Mouse (Mus musculus) CD4-positive, CD25-positive, alpha-beta regulatory T cell, adult 2 months (primary cell): ENCODE data around the gene Slc39a3.
A peak's percentile ranks its signal among the peaks of the same experiment; 100 is the strongest.
"Not testable (repeated sequence)": the region's sequence is repeated elsewhere in the genome, so short reads cannot be mapped to it uniquely, and the experiment has no call there.

ENCODE experiments used
- DNase-seq: peaks from one replicate; pipeline ENCODE4 v3.0.0-alpha.2; 2012; ENCODE audit warnings: low read depth, low spot score

Slc39a3 gene

DNA sequence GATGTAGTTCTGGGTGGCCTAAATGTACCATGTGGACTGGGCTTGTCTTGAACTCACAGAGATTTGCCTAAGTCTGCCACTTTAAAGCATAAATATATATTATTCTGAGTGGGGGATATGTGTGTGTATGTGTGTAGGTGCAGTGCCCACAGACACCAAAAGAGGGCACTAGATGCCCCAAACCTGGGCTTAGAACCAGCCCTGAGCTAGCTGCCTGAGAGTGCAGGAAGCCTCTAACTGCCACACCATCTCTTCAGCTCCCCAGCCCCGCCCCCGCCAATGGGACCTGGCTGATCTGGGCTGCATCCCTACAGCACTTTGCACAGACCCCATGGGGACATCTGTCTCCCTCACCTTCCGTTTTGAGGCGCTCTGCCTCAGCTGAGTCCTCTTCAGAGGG, 13.4 kb upstream of the Slc39a3 start:
- peak; percentile 49 for DNase-seq

DNA sequence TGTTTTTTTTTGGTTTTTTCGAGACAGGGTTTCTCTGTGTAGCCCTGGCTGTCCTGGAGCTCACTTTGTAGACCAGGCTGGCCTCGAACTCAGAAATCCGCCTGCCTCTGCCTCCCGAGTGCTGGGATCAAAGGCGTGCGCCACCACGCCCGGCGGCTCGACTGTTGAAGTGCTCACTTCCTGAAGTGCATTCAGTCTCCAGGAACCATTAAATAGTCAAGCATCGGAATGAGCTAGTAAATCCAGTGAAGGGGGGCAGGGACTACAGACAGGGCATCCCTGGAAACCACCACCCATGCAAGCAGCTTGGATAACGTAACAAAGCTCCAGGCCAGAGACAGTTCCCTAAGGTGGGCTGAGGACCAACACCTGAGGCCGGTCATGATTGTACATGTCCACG, 8.0 kb upstream of the Slc39a3 start:
- not testable (repeated sequence) for DNase-seq

DNA sequence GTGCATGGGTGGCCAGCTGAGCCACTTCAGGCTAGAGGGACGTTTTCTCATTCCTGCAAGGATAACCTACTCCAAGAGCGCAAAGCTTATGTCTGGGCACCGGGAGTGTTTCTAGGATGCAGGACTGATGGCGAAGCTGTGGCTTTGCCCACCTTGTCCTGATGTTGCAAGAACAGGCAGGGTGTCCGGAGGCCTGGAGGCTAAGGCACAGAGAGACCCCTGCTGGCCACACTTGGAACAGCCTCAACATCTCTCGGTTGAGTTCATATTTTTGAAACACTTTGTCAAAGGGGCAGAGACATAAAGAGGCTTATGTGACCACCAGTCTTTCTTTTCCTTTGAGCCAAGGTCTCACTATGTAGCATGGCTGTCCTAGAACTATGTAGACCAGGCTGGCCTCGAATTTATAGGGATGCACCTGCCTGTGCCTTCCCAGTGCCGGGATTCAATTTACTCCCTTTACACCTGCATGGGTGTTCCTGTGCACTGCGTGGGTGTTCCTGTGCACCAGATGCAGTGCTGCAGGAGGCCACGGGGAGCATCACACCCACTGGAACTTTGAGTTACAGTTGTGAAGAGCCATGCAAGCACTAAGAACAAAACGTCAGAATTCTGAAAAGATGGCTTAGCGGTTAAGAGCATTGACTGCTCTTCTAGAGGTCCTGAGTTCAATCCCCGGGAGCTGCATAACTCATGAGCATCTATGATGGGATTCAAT, 4.4 kb upstream of the Slc39a3 start:
- peak; percentile 85 for DNase-seq

DNA sequence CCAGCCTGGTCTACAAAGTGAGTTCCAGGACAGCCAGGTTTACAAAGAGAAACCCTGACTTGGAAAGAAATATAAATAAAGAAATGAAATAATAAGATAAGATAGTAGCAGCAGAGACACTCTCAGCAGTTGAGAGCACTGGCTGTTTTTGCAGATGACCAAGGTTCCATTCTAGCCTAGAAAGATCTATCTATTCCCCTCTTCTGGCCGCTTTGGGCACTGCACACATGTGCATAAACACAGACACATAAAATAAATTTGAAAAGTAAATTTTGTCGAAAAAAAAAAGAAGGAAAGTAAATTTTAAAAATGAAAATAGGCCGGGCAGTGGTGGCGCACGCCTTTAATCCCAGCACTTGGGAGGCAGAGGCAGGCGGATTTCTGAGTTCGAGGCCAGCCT, 975 bp downstream of the Slc39a3 start:
- DNase-seq, result peak; percentile 63

DNA sequence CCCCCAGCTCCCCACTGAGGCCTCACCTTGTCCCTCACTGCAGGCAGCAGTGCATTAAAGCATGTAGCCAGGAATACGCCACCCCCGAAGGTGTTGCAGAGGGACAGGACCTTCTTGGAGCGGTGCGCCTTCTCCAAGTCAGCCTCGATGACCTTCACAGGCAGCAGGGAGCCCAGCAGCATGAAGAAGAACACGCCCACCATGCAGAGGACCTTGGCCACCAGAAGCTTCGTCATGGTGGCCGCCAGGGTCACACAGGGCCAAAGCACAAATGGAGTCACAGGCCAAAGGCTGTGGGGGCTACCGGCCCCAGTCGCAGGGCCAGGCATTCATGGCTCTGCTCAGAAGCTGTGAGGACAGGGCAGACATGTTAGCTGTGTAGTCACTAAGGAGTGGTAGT, 3.6 kb downstream of the Slc39a3 start:
- no peak for DNase-seq

DNA sequence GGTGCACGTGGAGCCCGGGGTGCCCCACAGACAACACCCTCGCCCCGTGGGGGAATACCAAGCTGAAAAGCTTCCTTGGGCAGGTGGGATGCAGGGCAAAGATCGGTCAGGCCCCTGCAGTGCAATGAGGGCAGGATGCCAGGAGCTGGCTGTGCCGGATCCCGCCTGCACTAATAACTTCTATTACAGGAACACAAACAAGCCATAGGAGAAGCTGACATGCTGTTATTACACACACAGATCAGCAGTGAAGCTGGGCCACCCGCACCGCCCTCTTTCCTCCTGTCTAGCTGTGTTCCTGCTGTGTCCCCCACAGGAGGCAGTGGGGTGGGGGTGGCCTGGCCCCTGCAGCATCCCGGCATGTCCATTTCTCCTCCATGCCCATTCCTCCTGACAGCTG, 8.2 kb downstream of the Slc39a3 start:
- DNase-seq, result no peak

DNA sequence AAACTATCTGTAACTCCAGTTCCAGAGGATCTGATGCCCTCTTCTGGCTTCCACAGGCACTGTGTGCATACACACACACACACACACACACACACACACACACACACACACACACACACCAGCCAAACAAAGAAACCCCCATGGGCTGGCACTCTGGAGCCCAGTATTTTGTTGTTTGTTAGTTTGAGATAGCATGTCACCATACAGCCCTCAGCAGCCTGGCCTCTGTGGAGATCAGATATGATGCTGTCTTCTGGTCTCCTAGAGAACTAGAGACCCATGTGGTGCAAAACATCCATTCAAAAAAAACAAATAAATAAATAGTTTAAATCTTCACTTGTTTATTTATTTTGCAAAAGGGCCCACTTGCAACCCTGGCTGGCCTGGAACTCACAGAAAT, 9.0 kb downstream of the Slc39a3 start:
- no peak for DNase-seq

DNA sequence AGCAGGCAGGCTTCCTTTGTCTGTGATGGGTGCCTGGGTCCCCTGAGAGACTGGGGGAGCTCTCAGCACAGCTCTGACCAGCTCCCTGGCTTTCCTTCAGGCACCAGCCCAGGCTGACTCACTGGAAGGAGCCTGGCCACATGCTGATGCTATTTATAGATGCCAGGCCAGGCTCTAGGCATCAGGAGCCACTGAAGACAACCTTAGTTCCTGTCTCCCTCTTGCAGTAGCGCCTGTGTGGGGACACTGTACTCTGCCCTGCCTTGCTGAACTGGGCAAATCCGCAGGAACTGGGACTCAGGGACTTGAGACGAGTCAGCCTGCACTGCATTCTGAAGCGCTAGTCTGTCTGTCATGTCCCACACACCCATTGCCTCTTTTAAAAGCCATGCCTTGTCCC, 9.9 kb downstream of the Slc39a3 start:
- no peak for DNase-seq

DNA sequence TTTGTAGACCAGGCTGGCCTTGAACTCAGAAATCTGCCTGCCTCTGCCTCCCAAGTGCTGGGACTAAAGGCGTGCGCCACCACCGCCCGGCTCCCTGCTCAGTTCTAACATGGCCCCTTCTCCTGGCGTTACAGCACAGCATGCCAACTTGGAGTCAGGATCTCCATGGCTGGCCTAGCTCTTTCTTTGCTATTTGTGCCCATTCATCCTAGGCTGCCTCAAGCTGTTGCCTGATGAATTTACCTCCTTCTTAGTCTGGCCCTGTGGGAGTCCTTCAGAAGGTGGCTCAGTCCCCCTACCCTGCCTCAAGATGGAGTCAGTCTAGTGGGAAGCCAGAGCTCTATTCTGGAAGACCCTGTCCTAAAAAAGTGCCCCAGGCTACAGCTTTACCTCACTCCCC, 10.4 kb downstream of the Slc39a3 start:
- DNase-seq, result no peak

DNA sequence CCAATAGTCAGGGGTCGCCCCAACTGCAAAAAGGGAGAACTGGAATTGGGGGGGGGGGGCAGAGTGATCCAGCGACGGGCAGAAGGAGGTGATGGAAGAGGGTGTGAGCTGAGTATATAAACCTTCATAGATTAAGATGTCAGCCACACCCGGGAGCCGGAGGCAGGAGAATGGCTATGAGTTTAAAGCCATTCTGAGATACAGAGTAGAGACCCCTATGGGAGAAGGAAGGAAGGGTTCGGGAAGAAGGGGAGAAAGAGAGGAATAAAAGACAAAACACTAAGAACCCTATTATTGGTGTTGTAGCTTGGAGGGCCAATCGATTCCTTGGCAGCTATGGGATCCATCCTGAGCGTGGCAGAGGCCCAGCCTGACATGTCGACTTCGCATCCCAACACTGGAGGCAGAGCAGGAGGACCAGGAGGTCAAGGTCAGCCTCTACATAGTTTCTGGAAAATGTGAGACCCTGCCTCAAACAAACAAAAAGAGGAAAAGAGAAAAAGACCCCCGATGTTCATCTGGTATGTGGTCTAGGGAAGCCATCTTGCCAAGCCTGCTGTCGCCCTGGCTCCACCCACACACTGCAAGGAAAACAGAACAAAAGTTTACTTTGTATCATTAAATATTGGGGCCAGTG, 11.5 kb downstream of the Slc39a3 start, which contains the start of gene Diras1:
TSS of gene Diras1 (minus strand) at position 24 of the 637 bp plus-strand sequence.
- no peak for DNase-seq

DNA sequence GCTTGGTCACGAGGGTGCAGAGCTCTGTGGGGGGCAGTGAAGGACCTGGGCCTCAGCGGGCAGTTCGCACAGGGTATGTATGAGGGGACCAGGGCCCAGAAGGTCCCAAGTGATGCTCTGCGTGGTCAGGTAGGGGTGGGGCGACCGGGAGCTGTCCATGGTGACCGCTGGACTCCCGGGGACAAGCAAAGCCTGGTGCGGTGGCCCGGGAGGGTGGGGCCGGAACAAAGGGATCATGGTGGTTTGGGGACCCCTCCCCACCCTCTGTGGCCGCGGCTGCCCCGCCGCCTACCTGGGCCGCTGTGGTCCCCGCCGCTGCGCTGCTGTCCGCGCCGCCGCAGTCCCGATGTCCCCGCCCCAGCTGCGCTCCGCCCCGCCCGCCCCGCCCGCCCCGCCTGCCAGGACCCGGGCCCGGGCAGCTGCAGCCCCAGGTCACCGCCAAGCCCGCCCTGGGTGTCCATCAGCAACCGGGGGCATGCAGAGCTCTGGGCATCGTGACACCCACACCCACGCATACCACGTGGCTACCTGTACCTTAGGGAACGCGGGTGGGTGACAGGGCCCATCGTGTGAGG, 12.1 kb downstream of the Slc39a3 start:
- no peak for DNase-seq

DNA sequence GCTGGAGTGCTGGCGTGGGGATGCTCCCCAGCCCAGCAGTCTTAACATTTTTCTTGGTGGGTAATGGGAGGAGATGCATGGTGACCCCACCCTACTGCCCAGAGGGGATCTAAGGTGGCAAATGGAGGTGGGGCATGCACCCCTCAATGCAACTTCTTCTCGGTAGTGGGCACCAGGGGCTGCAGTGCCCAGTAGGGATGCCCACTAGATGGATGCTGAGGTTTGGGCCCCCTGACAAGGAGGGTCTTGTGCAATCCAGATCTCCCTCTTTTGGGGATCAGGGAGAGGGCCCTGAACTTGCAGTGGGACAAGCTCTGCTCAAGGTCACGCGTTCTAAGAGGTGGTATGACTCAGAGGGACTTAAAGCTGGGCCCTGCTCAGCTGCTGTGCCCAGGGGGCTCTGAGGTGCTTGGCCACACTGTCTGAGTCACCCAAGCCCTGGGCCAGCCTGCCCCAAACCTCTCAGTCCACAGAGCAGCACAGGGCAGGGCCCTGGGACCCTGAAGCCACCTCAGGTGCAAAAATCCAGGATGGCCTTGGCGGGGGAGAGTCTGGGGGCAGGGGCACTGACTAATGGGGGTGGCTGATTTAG, 12.8 kb downstream of the Slc39a3 start:
- no peak for DNase-seq

DNA sequence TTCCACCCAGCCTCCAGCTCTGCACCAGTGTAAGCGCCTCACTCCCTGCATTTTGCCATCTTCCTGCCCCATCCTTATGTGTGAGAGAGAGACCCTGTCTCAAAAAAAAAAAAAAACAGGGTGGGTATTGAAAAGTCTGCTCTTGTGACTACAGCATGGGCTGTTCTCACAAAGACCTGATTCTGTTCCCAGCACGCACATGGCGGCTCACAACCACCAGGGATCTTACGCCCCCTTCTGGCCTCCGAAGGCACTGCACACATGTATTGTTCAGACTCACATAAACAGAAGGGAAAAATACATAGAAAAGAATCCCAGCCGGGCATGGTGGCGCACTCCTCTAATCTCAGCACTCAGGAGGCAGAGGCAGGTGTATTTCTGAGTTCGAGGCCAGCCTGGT, 14.5 kb downstream of the Slc39a3 start:
- DNase-seq, result peak; percentile 48

DNA sequence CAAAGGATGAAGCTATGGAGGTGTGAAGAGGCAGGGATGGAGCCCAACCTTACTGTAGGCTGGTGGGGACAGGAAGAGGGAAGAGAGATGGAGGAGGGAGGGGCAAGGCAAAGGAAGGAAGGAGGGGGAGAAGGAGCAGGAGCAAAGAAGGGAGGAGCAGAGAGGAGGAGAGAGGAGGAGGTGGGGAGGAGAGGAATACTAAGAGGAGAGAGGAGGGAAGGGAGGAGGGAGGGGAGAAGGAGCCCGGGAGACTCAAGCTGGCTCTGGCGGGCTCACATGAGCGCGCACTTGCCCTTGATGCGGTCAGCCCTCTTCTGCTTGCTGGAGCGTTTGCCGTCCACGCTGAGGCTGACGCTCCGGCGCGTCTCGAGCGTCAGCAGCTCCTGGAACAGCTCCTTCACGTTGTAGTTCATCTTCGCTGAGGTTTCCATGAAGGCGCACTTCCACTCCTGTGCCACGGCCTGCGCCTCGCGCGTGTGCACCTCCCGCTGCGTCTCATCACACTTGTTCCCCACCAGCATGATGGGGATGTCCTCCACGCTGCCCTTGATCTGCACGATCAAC, 15.6 kb downstream of the Slc39a3 start:
- no peak for DNase-seq

DNA sequence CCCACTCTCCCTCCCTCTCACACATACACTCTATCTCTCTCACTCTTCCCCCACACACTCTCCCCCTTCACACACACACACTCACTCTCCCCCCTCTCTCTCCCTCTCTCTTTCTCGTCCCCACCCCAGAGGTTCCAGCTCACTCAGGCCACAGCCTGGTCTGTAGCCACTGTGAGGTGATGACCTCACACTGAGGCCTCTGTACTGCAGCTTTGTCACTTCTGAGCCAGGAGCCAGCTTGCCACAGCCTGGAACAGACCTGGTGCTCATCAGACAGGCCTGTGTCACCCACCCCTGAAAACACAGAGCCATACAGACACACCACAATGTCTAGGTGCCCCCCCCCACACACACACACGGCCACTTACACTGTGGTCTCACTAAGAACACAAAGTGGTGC, 17.0 kb downstream of the Slc39a3 start:
- DNase-seq, result no peak

DNA sequence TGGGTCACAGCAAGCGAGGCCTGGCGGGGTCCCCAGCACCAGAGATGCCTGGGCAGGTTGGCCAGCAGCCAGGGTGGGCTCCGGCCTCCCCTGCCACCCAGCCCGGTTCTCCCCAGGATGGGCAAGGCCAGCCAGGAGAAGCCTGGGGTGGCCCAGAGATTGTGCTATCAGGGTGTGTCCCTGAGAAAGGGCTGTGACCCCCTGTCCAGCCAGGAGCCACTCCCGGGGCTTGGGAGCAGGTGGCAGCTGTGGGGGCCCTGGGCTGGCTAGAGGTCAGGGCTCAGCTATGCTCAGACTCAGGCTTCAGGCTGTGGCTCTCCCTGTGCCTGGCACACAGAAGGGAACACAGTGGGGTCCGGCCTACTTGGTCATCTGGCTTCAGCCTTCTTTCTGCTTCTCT, 17.5 kb downstream of the Slc39a3 start:
- no peak for DNase-seq

DNA sequence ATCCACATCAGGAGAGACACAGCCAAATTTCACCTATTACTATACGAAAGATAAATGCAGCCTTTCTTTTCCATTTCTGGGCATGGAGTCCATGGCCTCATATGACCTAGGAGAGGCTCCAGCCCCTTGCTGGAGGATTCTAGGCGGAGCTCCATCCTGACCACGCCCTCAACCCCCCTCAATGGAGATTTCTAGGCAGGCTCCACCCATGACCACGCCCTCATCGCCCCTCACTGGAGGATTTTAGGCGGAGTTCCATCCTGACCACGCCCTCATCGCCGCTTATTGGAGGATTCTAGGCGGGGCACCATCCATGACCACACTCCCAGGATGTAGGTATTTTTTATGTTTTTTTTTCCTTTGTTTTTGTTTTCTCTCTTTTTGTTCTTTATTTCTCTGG, 18.9 kb downstream of the Slc39a3 start:
- DNase-seq, result peak; percentile 36

DNA sequence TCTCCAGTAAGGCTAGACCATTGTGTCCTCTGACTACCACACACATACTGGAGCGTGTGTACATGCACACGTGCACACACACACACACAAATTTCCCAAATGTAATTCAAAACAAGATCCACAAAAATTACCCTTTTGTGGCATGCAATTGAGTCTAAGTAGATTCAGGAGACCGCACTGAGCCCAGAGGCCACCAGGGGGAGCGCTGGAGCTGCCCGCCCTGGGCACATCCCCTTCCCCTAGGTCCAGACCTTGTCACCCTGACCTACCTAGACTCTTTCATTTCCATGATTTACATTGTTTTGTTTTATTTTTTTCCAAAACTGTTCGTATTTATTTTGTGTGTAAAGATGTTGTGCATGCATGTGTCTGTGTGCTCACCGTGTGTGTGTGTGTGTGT, 20.6 kb downstream of the Slc39a3 start:
- DNase-seq, result peak; percentile 86

DNA sequence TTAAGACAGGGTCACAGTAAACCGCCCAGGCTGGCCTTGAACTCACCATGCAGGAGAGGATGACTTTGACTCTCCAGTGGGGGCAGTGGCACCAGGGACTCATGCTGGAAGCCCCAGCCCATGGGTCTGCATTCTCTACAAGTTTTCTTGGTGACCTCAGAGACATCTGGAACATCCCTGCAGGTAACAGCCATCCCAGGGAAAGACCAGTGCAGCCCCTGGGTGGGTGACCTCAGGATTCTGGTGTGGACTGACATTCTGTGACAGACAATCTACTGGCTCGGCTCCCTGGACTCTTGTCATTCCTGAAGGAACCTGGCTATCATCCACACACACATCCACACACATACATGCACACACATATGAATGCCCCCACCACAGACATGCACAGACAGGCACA, 21.6 kb downstream of the Slc39a3 start:
- DNase-seq, result no peak

DNA sequence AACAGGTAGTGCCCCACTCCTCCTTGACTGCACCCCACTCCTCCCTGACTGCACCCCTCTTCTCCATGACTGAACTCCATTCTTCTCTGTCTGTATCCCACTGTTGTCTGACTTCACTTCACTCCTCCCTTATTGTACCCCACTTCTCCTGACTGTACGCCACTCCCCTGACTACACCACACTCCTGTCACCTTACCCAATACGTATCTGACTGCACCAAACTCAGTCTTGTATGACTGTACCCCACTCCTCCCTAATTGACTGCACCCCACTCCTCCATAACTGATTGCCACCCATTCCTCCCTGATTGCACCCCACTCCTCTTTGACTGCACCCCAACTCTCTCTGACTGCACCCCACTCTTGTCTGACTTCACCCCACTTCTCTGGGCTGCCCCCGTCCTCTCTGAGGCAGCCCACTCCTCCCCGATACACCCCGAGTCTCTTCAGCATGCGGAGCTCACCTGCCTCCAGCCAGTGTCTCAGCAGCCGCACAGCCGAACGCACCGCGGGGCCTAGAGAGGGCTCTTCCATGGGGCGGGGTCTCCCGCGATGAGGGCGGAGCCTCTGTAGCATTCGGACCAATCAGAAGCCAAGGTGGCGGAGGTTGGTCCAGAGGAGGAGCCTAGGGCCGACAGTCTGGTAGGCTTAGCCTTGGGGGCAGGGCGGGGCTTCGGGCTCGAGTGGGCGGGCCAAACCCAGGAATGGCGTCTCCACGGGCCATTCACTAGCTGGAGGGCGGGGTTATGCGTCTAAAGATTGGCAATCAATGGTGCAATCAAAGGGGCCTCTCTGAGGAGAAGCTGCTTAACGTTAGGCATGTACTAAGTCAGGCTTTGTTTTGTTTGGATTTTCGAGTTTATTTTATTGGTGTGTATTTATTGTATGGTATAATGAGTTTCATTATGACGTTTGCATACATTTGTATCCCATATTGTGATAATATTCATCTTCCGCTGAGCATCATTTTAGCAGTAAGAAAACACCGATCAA, 22.5 kb downstream of the Slc39a3 start, which contains the start of gene Gng7:
TSS of gene Gng7 (minus strand) at position 553 of the 992 bp plus-strand sequence.
- peak; percentile 90 for DNase-seq

DNA sequence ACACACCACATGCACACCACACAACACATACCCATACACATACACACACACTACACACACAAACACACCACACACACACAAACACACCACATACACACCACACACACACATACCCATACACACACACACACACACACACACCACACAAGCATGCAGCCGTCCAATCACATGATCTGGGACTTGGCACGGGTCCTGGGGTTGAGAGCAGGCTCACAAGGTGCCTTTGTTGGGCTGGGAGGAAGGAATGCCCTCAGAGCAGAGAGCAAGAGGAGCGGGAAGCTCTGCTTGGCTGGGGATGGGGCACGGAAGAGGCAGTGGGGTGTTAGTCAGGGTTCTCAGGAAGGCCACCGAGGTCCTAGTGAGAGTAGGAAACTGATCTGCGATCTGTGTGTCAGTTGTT, 26.4 kb downstream of the Slc39a3 start:
- no peak for DNase-seq
